Mouse (Mus musculus): ENCODE results near the gene Olig2. TPM values are rescaled to one million over a fixed set of nuclear protein-coding genes. Genes with fewer than 3 reads are reported as not detected.

Gene Olig2
- not detected in 2 replicates for polyA plus RNA-seq (2014; fragmentation: Nextera tagmentation; extraction: Ambion mirVana)

GRCm38 (mm10) chr16:91225233-91226037 is at the start of gene Olig2:
Gene Olig2 (plus strand): TSS chr16:91225457.
- peak within 1 kb of the TSS; percentile 51 for H3K4me2 ChIP-seq
- H3K36me3 ChIP-seq (ENCODE audit: control insufficient read depth, insufficient read depth, low read length) = no peaks in the 10 kb centered on the region
- H3K27ac ChIP-seq (ENCODE audit: low read depth, low read length) = no peak within 1 kb of the TSS
- peaks cover 5% of the 10 kb centered on the region for H3K4me1 ChIP-seq (replicated peaks; ENCODE audit: control insufficient read depth, insufficient read depth, low read length)
- H3K9me3 ChIP-seq (ENCODE audit: control insufficient read depth, low read length) = no peaks in the 10 kb centered on the region
- WGBS = 1% methylated on average over 53 of the region's 53 CpGs
- no peak within 1 kb of the TSS for H3K9ac ChIP-seq (ENCODE audit: low read depth, low read length)
- peak within 1 kb of the TSS; percentile 32 for H3K4me3 ChIP-seq (ENCODE audit: low read depth, low read length)
- peak; percentile 41; the same call in 1 of the 2 replicates for ATAC-seq (replicated peaks; ENCODE audit: low FRiP score)
- H3K27me3 ChIP-seq (replicated peaks; ENCODE audit: control insufficient read depth, insufficient read depth, low read length) = peaks cover 100% of the 10 kb centered on the region
- DNase-seq (ENCODE audit: low spot score) = no peak

GRCm38 (mm10) chr16:91175892-91176291 is 49.4 kb upstream of the Olig2 start:
- H3K9me3 ChIP-seq (ENCODE audit: control insufficient read depth, low read length) = no peaks in the 10 kb centered on the region
- H3K27me3 ChIP-seq (replicated peaks; ENCODE audit: control insufficient read depth, insufficient read depth, low read length) = no peaks in the 10 kb centered on the region
- no peak overlapping the region for H3K9ac ChIP-seq (ENCODE audit: low read depth, low read length)
- no peaks in the 10 kb centered on the region for H3K36me3 ChIP-seq (ENCODE audit: control insufficient read depth, insufficient read depth, low read length)
- 57% methylated on average over 8 of the region's 8 CpGs for WGBS
- no peaks in the 10 kb centered on the region for H3K4me1 ChIP-seq (replicated peaks; ENCODE audit: control insufficient read depth, insufficient read depth, low read length)
- H3K4me2 ChIP-seq = no peak overlapping the region
- H3K27ac ChIP-seq (ENCODE audit: low read depth, low read length) = no peak overlapping the region
- ATAC-seq (replicated peaks; ENCODE audit: low FRiP score) = no peak
- H3K4me3 ChIP-seq (ENCODE audit: low read depth, low read length) = no peak overlapping the region
- no peak for DNase-seq (ENCODE audit: low spot score)

- Histone ChIP-seq H3K9ac (ENCODE audit: low read depth, low read length) (no peak overlapping the region), H3K4me2 (no peak overlapping the region), H3K9me3 (ENCODE audit: control insufficient read depth, low read length) (no peaks in the 10 kb centered on the region), H3K27ac (ENCODE audit: low read depth, low read length) (no peak overlapping the region), H3K4me1 (replicated peaks; ENCODE audit: control insufficient read depth, insufficient read depth, low read length) (no peaks in the 10 kb centered on the region), H3K27me3 (replicated peaks; ENCODE audit: control insufficient read depth, insufficient read depth, low read length) (no peaks in the 10 kb centered on the region), H3K4me3 (ENCODE audit: low read depth, low read length) (no peak overlapping the region), H3K36me3 (ENCODE audit: control insufficient read depth, insufficient read depth, low read length) (no peaks in the 10 kb centered on the region)
- 65% methylated on average over 8 of the region's 8 CpGs for WGBS
- no peak for ATAC-seq (replicated peaks; ENCODE audit: low FRiP score)
- no peak for DNase-seq (ENCODE audit: low spot score)
These were observed 38.2 kb upstream of the Olig2 start for GRCm38 (mm10) chr16:91187046-91187445.

GRCm38 (mm10) chr16:91187662-91188061 is 37.6 kb upstream of the Olig2 start:
- H3K27ac ChIP-seq (ENCODE audit: low read depth, low read length) = no peak overlapping the region
- no peaks in the 10 kb centered on the region for H3K4me1 ChIP-seq (replicated peaks; ENCODE audit: control insufficient read depth, insufficient read depth, low read length)
- no peak overlapping the region for H3K9ac ChIP-seq (ENCODE audit: low read depth, low read length)
- no peaks in the 10 kb centered on the region for H3K9me3 ChIP-seq (ENCODE audit: control insufficient read depth, low read length)
- H3K27me3 ChIP-seq (replicated peaks; ENCODE audit: control insufficient read depth, insufficient read depth, low read length) = no peaks in the 10 kb centered on the region
- H3K36me3 ChIP-seq (ENCODE audit: control insufficient read depth, insufficient read depth, low read length) = no peaks in the 10 kb centered on the region
- WGBS = 77% methylated on average over 10 of the region's 10 CpGs
- DNase-seq (ENCODE audit: low spot score) = no peak
- no peak for ATAC-seq (replicated peaks; ENCODE audit: low FRiP score)
- no peak overlapping the region for H3K4me2 ChIP-seq
- no peak overlapping the region for H3K4me3 ChIP-seq (ENCODE audit: low read depth, low read length)

GRCm38 (mm10) chr16:91188304-91188703 is 37.0 kb upstream of the Olig2 start:
- no peaks in the 10 kb centered on the region for H3K36me3 ChIP-seq (ENCODE audit: control insufficient read depth, insufficient read depth, low read length)
- H3K9ac ChIP-seq (ENCODE audit: low read depth, low read length) = no peak overlapping the region
- DNase-seq (ENCODE audit: low spot score) (no peak), ATAC-seq (replicated peaks; ENCODE audit: low FRiP score) (no peak)
- H3K4me1 ChIP-seq (replicated peaks; ENCODE audit: control insufficient read depth, insufficient read depth, low read length) = no peaks in the 10 kb centered on the region
- WGBS = 58% methylated on average over 12 of the region's 12 CpGs
- no peaks in the 10 kb centered on the region for H3K9me3 ChIP-seq (ENCODE audit: control insufficient read depth, low read length)
- no peaks in the 10 kb centered on the region for H3K27me3 ChIP-seq (replicated peaks; ENCODE audit: control insufficient read depth, insufficient read depth, low read length)
- no peak overlapping the region for H3K4me2 ChIP-seq
- H3K4me3 ChIP-seq (ENCODE audit: low read depth, low read length) = no peak overlapping the region
- H3K27ac ChIP-seq (ENCODE audit: low read depth, low read length) = no peak overlapping the region

- Histone ChIP-seq H3K4me2 (no peak overlapping the region), H3K27me3 (replicated peaks; ENCODE audit: control insufficient read depth, insufficient read depth, low read length) (no peaks in the 10 kb centered on the region), H3K9ac (ENCODE audit: low read depth, low read length) (no peak overlapping the region), H3K27ac (ENCODE audit: low read depth, low read length) (no peak overlapping the region), H3K36me3 (ENCODE audit: control insufficient read depth, insufficient read depth, low read length) (no peaks in the 10 kb centered on the region), H3K9me3 (ENCODE audit: control insufficient read depth, low read length) (no peaks in the 10 kb centered on the region), H3K4me3 (ENCODE audit: low read depth, low read length) (no peak overlapping the region), H3K4me1 (replicated peaks; ENCODE audit: control insufficient read depth, insufficient read depth, low read length) (no peaks in the 10 kb centered on the region)
- no peak for DNase-seq (ENCODE audit: low spot score)
- no peak for ATAC-seq (replicated peaks; ENCODE audit: low FRiP score)
- 69% methylated on average over 6 of the region's 6 CpGs for WGBS
These were observed 34.0 kb upstream of the Olig2 start for GRCm38 (mm10) chr16:91191233-91191632.

- Histone ChIP-seq H3K9ac (ENCODE audit: low read depth, low read length) (no peak overlapping the region), H3K4me1 (replicated peaks; ENCODE audit: control insufficient read depth, insufficient read depth, low read length) (no peaks in the 10 kb centered on the region), H3K27me3 (replicated peaks; ENCODE audit: control insufficient read depth, insufficient read depth, low read length) (no peaks in the 10 kb centered on the region), H3K36me3 (ENCODE audit: control insufficient read depth, insufficient read depth, low read length) (no peaks in the 10 kb centered on the region), H3K27ac (ENCODE audit: low read depth, low read length) (no peak overlapping the region), H3K9me3 (ENCODE audit: control insufficient read depth, low read length) (no peaks in the 10 kb centered on the region), H3K4me3 (ENCODE audit: low read depth, low read length) (no peak overlapping the region), H3K4me2 (no peak overlapping the region)
- DNase-seq (ENCODE audit: low spot score) (no peak), ATAC-seq (replicated peaks; ENCODE audit: low FRiP score) (no peak)
- WGBS = 77% methylated on average over 9 of the region's 9 CpGs
These were observed 33.5 kb upstream of the Olig2 start for GRCm38 (mm10) chr16:91191663-91192237.

GRCm38 (mm10) chr16:91192672-91193354 is 32.4 kb upstream of the Olig2 start:
- H3K4me2 ChIP-seq = no peak overlapping the region
- H3K9ac ChIP-seq (ENCODE audit: low read depth, low read length) = no peak overlapping the region
- H3K4me3 ChIP-seq (ENCODE audit: low read depth, low read length) = no peak overlapping the region
- H3K36me3 ChIP-seq (ENCODE audit: control insufficient read depth, insufficient read depth, low read length) = no peaks in the 10 kb centered on the region
- H3K27me3 ChIP-seq (replicated peaks; ENCODE audit: control insufficient read depth, insufficient read depth, low read length) = no peaks in the 10 kb centered on the region
- H3K27ac ChIP-seq (ENCODE audit: low read depth, low read length) = no peak overlapping the region
- no peaks in the 10 kb centered on the region for H3K4me1 ChIP-seq (replicated peaks; ENCODE audit: control insufficient read depth, insufficient read depth, low read length)
- 73% methylated on average over 15 of the region's 15 CpGs for WGBS
- H3K9me3 ChIP-seq (ENCODE audit: control insufficient read depth, low read length) = no peaks in the 10 kb centered on the region
- DNase-seq (ENCODE audit: low spot score) = no peak
- no peak for ATAC-seq (replicated peaks; ENCODE audit: low FRiP score)

Measured in liver, embryonic 11.5 days (tissue).